Mouse (Mus musculus): ENCODE results near the gene Slc44a3. TPM values are rescaled to one million over a fixed set of nuclear protein-coding genes. Genes with fewer than 3 reads are reported as not detected.
A peak's percentile ranks its signal among the peaks of the same experiment; 100 is the strongest.

The Slc44a3 gene
- polyA plus RNA-seq, 1 experiment from 2014 or later, result 15.2 TPM

- H3K4me1 ChIP-seq (replicated peaks), result peaks cover 24% of the 10 kb centered on the region
- no peak for ATAC-seq (ENCODE audit: insufficient read depth)
- WGBS (ENCODE audit: insufficient replicate concordance), result 52% methylated on average over 26 of the region's 26 CpGs
- no peak overlapping the region for H3K9ac ChIP-seq
- no peaks in the 10 kb centered on the region for H3K9me3 ChIP-seq (replicated peaks)
- H3K36me3 ChIP-seq (replicated peaks), result no peaks in the 10 kb centered on the region
- H3K4me3 ChIP-seq (replicated peaks), result no peak overlapping the region
- no peaks in the 10 kb centered on the region for H3K27me3 ChIP-seq
- H3K27ac ChIP-seq (replicated peaks), result no peak overlapping the region
- H3K4me2 ChIP-seq, result no peak overlapping the region
Measured at GRCm38 (mm10) chr3:121480030-121480960, 51.9 kb downstream of the Slc44a3 start.

GRCm38 (mm10) chr3:121474738-121475137 is 57.5 kb downstream of the Slc44a3 start:
- Histone ChIP-seq H3K9ac (no peak overlapping the region), H3K9me3 (replicated peaks) (no peaks in the 10 kb centered on the region), H3K27me3 (no peaks in the 10 kb centered on the region), H3K36me3 (replicated peaks) (no peaks in the 10 kb centered on the region), H3K27ac (replicated peaks) (0 out of 2 replicates have a peak overlapping the region, but pooled peaks have one; percentile 42), H3K4me3 (replicated peaks) (no peak overlapping the region), H3K4me2 (peak overlapping the region; percentile 10; the same call in 1 of the 2 replicates), H3K4me1 (replicated peaks) (peaks cover 27% of the 10 kb centered on the region)
- WGBS (ENCODE audit: insufficient replicate concordance), result 9% methylated on average over 3 of the region's 3 CpGs
- peak; percentile 75 for ATAC-seq (ENCODE audit: insufficient read depth)

GRCm38 (mm10) chr3:121471703-121472102 is 60.5 kb downstream of the Slc44a3 start:
- H3K4me1 ChIP-seq (replicated peaks), result peaks cover 41% of the 10 kb centered on the region
- H3K36me3 ChIP-seq (replicated peaks), result no peaks in the 10 kb centered on the region
- no peak overlapping the region for H3K9ac ChIP-seq
- no peak for ATAC-seq (ENCODE audit: insufficient read depth)
- H3K9me3 ChIP-seq (replicated peaks), result no peaks in the 10 kb centered on the region
- no peaks in the 10 kb centered on the region for H3K27me3 ChIP-seq
- H3K4me2 ChIP-seq, result no peak overlapping the region
- WGBS (ENCODE audit: insufficient replicate concordance), result 76% methylated on average over 11 of the region's 11 CpGs
- no peak overlapping the region for H3K27ac ChIP-seq (replicated peaks)
- H3K4me3 ChIP-seq (replicated peaks), result no peak overlapping the region

- peak; percentile 27; the same call in 1 of the 2 replicates for ATAC-seq (ENCODE audit: insufficient read depth)
- Histone ChIP-seq H3K36me3 (replicated peaks) (no peaks in the 10 kb centered on the region), H3K9me3 (replicated peaks) (no peaks in the 10 kb centered on the region), H3K27ac (replicated peaks) (peak overlapping the region; percentile 45; the same call in 1 of the 2 replicates), H3K27me3 (no peaks in the 10 kb centered on the region), H3K4me2 (peak overlapping the region; percentile 23), H3K9ac (no peak overlapping the region), H3K4me3 (replicated peaks) (no peak overlapping the region), H3K4me1 (replicated peaks) (peaks cover 33% of the 10 kb centered on the region)
- WGBS (ENCODE audit: insufficient replicate concordance), result 7% methylated on average over 13 of the region's 13 CpGs
Measured at GRCm38 (mm10) chr3:121469185-121469975, 62.8 kb downstream of the Slc44a3 start.

- Histone ChIP-seq H3K9me3 (replicated peaks) (no peaks in the 10 kb centered on the region), H3K4me3 (replicated peaks) (no peak overlapping the region), H3K4me1 (replicated peaks) (peaks cover 31% of the 10 kb centered on the region), H3K27ac (replicated peaks) (no peak overlapping the region), H3K36me3 (replicated peaks) (no peaks in the 10 kb centered on the region), H3K9ac (no peak overlapping the region), H3K27me3 (no peaks in the 10 kb centered on the region), H3K4me2 (no peak overlapping the region)
- 52% methylated on average over 2 of the region's 2 CpGs for WGBS (ENCODE audit: insufficient replicate concordance)
- ATAC-seq (ENCODE audit: insufficient read depth), result no peak
Measured at GRCm38 (mm10) chr3:121468136-121468535, 64.1 kb downstream of the Slc44a3 start.

- Histone ChIP-seq H3K9me3 (replicated peaks) (no peaks in the 10 kb centered on the region), H3K4me1 (replicated peaks) (peaks cover 31% of the 10 kb centered on the region), H3K4me3 (replicated peaks) (no peak overlapping the region), H3K36me3 (replicated peaks) (no peaks in the 10 kb centered on the region), H3K9ac (no peak overlapping the region), H3K4me2 (peak overlapping the region; percentile 5; the same call in 1 of the 2 replicates), H3K27ac (replicated peaks) (no peak overlapping the region), H3K27me3 (no peaks in the 10 kb centered on the region)
- ATAC-seq (ENCODE audit: insufficient read depth), result no peak
- 27% methylated on average over 10 of the region's 10 CpGs for WGBS (ENCODE audit: insufficient replicate concordance)
Measured at GRCm38 (mm10) chr3:121467094-121467552, 65.1 kb downstream of the Slc44a3 start.

- H3K4me3 ChIP-seq (replicated peaks), result no peak overlapping the region
- no peak overlapping the region for H3K9ac ChIP-seq
- no peak overlapping the region for H3K27ac ChIP-seq (replicated peaks)
- no peak overlapping the region for H3K4me2 ChIP-seq
- no peaks in the 10 kb centered on the region for H3K27me3 ChIP-seq
- H3K9me3 ChIP-seq (replicated peaks), result no peaks in the 10 kb centered on the region
- no peak for ATAC-seq (ENCODE audit: insufficient read depth)
- H3K4me1 ChIP-seq (replicated peaks), result peaks cover 40% of the 10 kb centered on the region
- no peaks in the 10 kb centered on the region for H3K36me3 ChIP-seq (replicated peaks)
- 73% methylated on average over 10 of the region's 10 CpGs for WGBS (ENCODE audit: insufficient replicate concordance)
Measured at GRCm38 (mm10) chr3:121465795-121466194, 66.4 kb downstream of the Slc44a3 start.

GRCm38 (mm10) chr3:121464733-121465305 is 67.4 kb downstream of the Slc44a3 start:
- Histone ChIP-seq H3K4me1 (replicated peaks) (peaks cover 50% of the 10 kb centered on the region), H3K4me2 (no peak overlapping the region), H3K9me3 (replicated peaks) (no peaks in the 10 kb centered on the region), H3K36me3 (replicated peaks) (no peaks in the 10 kb centered on the region), H3K27ac (replicated peaks) (no peak overlapping the region), H3K27me3 (no peaks in the 10 kb centered on the region), H3K4me3 (replicated peaks) (no peak overlapping the region), H3K9ac (no peak overlapping the region)
- WGBS (ENCODE audit: insufficient replicate concordance), result 70% methylated on average over 7 of the region's 7 CpGs
- no peak for ATAC-seq (ENCODE audit: insufficient read depth)

GRCm38 (mm10) chr3:121462782-121463181 is 69.4 kb downstream of the Slc44a3 start:
- Histone ChIP-seq H3K4me2 (no peak overlapping the region), H3K4me3 (replicated peaks) (no peak overlapping the region), H3K9ac (no peak overlapping the region), H3K36me3 (replicated peaks) (0 out of 2 replicates have a peak, but pooled peaks cover 6% of the 10 kb centered on the region), H3K27me3 (no peaks in the 10 kb centered on the region), H3K4me1 (replicated peaks) (peaks cover 52% of the 10 kb centered on the region), H3K9me3 (replicated peaks) (no peaks in the 10 kb centered on the region), H3K27ac (replicated peaks) (no peak overlapping the region)
- 79% methylated on average over 3 of the region's 3 CpGs for WGBS (ENCODE audit: insufficient replicate concordance)
- ATAC-seq (ENCODE audit: insufficient read depth), result no peak

- no peak overlapping the region for H3K4me3 ChIP-seq (replicated peaks)
- peaks cover 19% of the 10 kb centered on the region for H3K36me3 ChIP-seq (replicated peaks)
- H3K27me3 ChIP-seq, result no peaks in the 10 kb centered on the region
- H3K4me2 ChIP-seq, result no peak overlapping the region
- H3K9ac ChIP-seq, result no peak overlapping the region
- WGBS (ENCODE audit: insufficient replicate concordance), result 68% methylated on average over 13 of the region's 13 CpGs
- ATAC-seq (ENCODE audit: insufficient read depth), result no peak
- H3K4me1 ChIP-seq (replicated peaks), result peaks cover 40% of the 10 kb centered on the region
- no peak overlapping the region for H3K27ac ChIP-seq (replicated peaks)
- no peaks in the 10 kb centered on the region for H3K9me3 ChIP-seq (replicated peaks)
Measured at GRCm38 (mm10) chr3:121461477-121461876, 70.7 kb downstream of the Slc44a3 start.

Measured in liver, embryonic 15.5 days (tissue).